Mouse (Mus musculus) layer of hippocampus, postnatal 25 days (tissue): ENCODE measurements around the gene Agxt. TPM values are rescaled to one million over a fixed set of nuclear protein-coding genes. Genes with fewer than 3 reads are reported as not detected.

Experiments used
- DNase-seq, 2 experiments: peaks; one replicate each; pipeline ENCODE4 v3.0.0; 2022; ENCODE audit warnings: mixed read lengths in 2 of 2, low spot score in 1 of 2; ENCODE audit errors: extremely low spot score in 1 of 2
- total RNA-seq, 2 experiments: library from RNA; stranded (reverse); gene quantifications; 2 replicates each; pipeline ENCODE4 v1.2.3; 2021

The Agxt gene
- total RNA-seq, 2 experiments from 2014 or later, result not detected

DNA sequence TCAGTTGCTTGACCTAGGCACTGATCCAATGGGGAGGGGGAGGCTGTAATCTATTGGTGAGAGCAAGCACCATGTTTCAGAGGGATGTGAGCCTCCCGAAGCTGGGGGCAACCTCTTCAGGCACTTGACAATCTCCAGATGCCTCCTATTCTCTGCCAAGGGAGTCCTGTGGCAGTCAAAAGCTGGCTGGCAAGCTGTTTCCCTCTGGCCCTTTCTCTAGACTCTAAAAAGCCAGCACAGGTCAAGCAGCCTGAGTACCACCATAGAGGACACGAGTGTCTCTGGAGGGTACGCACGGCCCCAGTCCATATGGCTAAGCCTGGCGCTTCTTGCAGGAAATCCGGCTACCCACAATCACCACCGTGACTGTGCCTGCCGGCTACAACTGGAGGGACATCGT is 9.1 kb downstream of the Agxt start:
- DNase-seq, result no peak

DNA sequence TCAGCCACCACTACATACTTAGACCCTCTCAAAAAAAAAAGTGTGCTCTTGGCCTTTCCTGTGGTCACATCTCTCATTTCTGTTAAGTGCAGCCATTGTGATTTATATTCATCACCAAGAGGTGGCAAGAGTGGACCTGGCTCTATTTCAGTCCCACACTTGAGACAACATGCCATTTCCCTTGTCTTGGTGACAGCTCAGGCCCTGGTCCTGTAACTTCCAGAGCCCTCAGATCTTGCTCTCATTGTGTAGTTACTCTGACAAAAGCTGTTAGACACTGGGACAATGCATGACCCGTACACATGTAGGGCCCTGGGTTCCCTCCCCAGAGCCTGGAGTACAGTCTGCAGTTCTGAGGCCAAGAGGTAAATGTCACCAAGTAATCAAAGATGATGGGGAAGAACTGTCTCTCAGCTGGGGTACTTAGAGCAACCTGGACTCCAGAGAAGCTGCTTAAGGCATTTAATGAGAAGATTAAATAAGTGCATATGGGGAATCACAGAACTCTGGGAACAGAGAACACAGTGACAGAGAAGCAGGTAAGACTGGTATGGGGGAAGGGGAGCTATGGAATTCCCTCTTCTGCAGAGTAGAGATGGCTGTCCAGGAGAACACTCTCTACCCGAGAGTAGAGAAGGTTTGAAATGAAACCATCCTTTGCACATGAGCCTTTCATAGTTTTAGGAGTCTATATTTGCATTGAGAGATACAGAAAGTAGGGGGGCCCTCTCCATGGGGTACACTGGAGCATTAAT is 16.0 kb downstream of the Agxt start:
- DNase-seq, result no peak

DNA sequence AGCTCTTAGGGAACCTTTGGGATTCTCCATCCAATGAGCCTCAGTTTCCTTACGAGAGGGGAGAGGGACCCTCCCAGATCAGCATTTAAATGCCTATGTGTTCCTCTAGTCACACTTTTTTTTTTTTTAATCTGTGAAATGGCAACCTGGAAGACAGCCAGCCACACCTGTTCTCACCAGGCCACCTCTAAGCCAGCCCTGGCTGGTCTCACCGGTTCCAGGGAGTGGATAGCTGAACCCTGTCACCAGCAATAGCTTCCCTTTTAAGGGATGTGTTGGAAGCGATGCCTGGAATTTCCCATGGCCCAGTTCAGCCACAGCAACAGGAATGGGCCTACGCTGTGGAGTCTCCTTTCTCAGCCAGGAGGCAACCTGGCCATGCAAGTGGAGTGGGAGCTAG is 22.5 kb downstream of the Agxt start:
- no peak for DNase-seq

DNA sequence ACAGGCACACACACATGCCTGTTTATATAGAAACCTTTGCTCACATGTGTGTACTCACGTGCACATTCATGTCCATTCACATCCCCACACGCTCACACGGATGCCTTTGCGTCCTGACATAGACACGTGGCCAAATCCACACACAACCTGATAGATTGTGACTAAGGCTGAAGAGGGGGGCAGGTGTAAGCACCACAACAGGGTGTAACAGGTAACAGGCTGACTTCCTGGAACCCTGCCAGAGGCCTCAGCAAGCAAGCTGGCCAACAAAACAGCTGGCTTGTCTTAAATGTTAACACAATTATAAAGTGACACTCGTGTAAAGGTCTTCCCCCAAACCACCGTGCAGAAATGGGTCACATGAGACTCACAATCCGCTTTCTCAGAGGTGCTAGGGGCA is 23.9 kb downstream of the Agxt start:
- DNase-seq, result no peak

DNA sequence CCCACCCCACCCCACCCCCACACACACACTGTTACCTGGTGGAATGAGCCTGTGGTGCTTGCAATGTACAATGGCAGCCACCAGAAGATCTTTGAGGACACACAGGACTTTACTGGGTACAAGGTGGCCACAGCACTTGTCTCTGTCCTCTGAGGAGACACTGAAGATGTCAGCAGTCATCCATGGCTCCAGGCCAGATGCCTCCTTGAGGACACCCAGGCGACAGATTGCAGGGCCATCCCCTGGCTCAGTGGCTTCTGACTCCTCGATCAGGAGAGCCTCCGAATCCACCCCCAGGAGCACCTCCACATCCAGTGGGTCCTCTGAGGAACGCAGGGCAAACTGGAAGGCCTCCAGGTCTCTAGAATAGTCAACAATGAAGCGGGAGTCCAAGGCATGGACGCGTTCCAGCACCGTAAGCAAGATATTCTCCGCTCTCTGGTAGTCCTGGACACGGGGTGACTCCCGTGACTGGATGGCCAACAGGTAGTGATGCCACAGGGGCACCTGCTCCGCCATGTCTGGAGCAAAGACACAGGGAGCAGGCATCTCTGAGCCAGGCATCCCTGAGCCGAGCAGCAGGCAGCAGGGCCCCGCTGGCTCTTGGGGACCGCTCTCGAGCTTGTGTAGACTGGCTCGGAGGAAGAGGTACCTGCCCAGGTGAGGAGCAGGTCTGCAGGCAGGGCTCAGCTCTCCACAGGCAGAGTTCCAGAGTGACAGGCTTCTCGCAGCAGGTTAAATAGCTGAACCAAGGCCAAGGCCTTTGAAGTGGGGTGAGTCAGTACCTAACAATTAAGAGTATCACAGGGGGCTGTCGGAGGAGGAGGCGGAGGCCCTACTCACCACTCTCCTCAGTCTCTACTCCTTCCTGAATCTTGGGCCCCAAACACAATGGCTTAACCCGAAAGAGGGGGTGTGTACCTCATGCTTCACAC is 24.8 kb downstream of the Agxt start:
- no peak for DNase-seq

DNA sequence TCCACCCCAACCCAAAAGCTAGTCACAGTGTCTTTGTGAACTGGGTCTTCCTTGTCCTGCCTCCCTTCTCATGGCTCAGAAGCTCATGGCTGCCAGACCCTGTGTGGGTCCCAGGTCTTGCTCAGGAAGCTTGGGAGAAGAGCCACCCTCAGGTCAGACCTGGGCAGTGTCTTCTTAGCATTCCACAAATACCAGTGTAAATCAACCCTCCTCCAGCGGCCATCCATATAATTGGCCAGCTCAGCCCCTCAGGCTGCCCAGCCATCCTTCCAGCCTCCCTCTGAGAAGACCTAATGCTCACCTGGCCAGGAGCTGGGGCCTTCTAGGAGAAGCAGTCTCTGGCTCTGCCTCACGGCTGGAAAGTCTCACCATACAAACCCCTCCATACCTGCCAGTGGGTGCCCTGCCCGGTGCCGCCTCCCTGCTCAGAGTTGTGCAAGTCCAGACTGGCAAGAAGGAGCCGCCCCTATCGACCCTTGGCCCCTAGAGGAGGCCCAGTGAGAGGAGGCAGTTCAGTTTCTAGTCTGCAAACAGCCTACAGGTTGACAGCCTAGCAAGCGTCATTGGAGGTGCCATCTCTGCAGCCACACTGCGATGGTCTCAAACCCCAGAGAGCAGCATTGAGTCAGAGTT is 25.6 kb downstream of the Agxt start, which contains the start of gene 2310007B03Rik:
Gene 2310007B03Rik, minus strand, starts transcription at position 448 of the 633 bp plus-strand sequence.
- no peak for DNase-seq

DNA sequence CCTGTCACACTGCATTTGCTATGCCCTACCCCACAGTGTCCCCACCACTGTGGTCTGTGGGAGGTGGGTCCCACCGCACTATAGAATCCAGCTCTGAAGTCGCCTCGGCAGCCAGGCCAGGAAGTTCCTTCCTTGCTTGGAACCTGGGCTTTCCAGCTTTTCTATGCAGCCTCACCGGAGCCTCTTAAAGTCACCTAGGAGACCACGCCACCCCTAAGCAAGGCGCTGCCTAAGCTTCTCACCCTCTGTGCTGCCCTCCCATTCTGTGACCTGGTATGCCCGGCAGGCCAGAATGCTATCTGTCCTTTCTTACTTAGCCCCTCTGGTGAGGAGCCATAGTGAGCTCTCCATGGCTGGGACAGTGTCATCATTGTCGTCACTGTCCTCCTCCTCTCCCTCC is 26.3 kb downstream of the Agxt start:
- DNase-seq, result no peak

DNA sequence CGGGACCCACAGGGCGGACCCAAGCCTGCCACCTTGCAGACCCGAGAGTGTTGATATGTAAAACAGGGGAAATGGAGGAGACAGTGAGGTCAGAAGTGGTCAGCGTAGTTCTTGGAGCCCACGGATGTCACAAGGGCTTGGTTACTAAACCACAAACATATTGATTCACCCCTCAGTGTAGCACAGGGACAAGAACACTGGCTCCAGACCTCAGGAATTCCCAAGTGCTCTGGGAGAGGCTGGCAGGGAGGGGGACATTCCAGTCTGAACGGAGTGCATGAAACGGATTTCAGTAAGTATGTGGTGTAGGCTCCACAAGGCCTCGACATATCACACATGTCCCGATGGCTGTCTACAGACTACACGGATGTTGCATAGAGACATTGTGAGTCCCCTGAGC is 26.9 kb downstream of the Agxt start:
- no peak for DNase-seq

DNA sequence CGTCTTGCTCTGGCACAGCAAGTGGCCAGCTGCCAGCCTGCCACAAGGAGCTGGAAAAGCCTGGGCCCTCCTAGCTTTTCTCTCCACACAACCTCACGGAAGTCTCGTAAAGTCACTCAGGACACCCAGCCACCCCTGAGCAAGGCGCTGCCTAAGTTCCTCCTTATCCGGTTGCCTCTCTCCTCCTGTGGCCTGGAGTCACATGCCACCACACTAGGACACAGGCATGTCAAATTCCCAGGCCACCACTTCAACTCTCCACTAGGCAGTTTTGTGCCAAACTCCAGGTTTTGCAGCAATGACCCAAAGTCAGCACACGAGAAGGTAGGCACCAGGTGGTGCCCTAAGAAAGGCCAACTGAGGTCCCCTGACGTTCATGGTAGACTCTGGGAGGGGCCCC is 27.5 kb downstream of the Agxt start:
- no peak for DNase-seq

DNA sequence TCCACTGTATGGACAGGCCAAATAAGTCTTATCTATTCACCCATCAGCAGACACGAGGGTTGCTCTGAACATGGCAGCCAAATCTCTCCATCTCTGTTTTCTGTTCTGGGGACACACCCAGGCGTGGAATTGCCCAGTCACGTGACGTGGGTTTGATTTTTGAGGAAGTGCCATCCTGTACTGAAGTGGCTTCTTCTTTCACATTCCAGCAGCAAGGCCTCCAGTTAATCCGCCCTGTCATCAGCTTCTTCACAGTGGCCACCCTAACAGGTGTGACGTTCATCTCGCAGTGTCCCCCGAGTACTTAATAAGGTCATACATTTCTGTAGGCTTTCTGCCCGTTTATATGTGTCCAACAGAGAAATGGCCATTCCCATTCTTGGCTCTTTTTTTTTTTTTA is 30.4 kb downstream of the Agxt start:
- DNase-seq, result no peak

DNA sequence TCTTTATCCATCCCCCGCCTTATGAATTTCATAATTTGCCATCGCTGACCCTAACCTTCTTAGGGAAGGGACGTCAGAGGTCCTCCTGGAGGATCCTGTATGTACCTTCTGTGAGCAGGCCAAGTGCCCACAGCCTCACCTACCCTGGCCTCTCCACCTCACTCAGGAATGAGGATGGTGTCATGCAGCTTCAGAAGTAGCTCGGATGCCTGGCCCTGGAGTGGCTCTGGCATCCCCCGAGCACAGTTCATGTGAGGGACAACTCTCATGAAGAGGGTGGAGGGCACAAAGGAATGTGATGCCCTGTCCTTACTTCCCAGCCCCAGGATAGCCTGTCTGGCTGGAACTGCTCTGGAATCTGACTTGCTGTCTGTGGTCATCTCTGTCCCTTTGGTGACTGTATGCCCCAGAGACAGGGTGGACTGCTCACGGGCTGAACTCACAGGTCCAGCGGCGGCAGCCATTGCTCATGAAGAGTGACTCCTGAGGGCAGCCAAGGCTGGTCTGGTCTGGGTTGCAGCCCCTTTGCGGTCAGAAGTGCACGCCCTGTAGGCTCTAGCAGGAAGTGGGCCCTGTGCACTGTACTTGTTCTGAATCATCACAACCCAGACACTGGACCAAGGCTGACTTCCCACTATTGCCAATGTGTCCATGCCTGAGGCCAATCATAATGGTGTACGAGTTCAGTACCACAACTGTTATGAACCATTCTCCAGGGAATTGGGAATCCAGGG is 31.5 kb downstream of the Agxt start:
- no peak for DNase-seq

DNA sequence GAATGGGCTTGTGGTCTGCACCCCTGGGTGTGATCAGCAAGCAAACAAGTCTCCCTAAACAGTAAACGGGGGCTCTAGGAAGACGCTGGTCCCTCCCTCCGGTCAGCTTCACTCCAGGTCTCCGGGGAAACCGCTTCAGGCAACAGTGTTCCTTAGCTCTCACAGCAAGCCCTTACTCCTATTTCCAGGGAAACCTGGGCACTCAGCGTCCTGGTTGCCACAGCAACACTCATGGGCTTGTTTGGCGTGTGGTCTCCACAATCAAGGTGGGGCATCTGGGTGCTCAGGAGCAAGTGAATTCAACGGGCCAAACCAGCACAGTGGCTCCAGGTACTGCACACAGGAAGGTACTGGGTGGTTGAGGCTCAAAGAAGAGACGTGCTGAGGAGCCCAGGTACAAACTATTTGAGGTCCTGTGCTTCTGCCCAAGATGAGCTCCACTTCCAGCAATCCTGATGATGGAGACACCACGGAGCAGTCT is 33.3 kb downstream of the Agxt start, which contains the start of gene Crocc2:
Gene Crocc2, plus strand, starts transcription at position 431 of the 481 bp plus-strand sequence.
- no peak for DNase-seq

DNA sequence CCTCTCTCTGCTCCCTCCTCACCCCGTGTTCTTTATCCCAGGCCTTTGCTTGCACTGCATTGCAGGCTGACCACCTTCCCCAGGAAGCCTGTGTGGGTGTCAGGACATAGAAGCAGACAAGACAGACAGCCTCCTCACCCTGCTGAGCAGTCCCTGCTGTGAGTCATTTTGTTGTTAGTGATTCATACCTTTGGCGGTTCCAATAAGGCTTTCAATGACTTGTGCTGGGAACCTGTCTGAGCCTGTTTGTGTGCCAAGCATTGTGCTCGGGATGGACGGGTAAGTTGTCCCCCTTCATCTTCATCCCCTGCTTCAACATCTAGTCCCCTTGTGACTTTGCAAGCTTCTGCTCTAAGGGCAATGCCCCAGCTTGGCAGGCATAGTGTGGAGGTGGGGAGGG is 38.6 kb downstream of the Agxt start:
- no peak for DNase-seq

DNA sequence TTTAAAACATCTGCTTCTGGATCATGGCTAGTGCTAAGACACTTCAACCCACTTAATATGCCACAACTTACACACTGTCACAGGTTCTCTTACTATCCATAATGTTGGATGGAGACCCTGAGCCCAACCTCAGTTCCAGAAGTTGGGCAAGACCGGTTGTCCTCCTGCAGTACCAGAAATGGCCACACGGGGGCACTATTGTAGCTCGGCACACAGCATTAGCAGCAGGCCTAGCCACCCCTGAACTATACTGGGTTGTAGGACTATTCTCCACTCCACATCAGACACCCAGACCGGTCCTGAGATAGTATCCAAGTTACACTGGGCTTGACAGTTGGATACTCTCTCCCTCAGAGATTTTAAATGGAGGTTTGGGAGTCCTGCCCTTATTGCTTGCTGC is 39.4 kb downstream of the Agxt start:
- DNase-seq, result peak; percentile 81 to 96

DNA sequence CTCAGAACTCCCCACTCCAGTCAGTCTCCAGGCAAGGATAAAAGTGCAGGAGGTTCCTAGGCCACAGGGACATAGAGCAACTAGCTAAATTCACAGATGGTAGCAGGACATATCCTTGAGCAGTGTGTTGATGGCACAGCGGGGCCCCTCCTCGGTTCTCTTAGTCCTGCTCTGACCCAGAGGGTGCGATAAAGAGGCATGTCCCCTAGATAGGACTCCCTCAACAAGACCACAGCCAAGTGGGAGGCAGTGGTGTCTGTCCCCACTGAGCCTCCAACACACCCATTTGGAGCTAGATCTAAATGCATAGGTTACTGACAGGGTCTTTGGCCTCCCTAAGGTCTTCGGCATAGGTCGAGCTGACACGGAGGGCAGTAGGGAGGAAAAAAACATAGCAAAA is 40.8 kb downstream of the Agxt start:
- no peak for DNase-seq

DNA sequence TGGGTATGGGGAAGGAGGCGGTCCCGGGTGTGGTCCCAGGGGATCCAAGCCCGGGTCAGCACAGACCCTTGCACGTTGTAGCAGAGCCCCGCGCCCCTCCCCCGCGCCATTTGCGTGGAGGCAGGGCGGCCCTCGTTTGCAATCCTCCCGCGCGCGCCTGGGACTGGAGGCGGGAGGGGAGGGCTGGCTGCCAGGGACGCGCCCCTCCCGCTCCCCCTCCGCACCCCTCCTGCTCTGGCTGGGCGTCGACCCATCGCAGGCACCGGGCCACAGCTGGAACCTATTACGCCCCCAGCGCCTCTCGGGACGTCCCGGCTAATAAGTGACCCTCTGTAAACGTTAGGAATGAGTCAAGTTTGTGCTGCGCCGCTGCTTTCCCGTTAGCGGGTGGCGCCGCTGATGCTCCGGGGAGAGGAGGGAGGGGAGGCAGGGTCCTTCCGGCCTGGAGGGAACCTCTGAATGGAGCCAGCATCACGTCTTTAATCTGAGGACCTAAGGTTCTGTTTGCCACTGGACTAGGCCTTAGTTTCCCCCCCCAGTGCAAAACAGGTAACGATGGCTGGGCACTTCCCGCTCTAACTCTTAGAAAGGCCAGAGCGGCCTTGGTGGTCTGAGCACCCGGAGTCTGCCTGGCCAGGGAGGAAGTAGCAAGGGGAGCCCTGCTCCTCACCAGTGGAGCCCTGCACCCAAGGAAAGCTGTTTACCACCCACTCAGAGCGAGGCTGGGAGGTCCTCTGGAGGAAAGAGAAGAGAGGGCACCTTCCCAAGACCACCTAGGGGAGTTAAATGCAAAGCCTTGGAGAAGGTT is 41.7 kb downstream of the Agxt start:
- DNase-seq, result peak; percentile 30 to 44

DNA sequence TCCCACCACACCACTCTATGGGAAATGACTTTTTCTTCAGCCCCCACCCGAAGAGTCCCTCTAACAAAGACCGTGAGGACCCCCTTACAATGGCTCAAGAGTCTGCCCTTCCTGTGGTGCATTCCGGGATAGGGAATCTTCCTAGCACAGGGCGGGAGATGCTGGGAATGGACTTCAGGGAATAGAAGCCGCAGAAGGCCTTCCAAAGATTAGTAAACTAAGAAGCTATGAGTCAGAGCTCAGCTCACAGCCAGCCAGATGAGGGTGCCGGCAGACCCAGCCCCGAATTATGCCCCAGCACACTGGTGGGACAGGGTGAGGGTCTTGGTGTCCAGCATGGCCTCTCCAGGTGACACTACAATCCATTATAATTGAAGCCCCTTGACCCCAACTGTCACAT is 47.2 kb downstream of the Agxt start:
- no peak for DNase-seq

DNA sequence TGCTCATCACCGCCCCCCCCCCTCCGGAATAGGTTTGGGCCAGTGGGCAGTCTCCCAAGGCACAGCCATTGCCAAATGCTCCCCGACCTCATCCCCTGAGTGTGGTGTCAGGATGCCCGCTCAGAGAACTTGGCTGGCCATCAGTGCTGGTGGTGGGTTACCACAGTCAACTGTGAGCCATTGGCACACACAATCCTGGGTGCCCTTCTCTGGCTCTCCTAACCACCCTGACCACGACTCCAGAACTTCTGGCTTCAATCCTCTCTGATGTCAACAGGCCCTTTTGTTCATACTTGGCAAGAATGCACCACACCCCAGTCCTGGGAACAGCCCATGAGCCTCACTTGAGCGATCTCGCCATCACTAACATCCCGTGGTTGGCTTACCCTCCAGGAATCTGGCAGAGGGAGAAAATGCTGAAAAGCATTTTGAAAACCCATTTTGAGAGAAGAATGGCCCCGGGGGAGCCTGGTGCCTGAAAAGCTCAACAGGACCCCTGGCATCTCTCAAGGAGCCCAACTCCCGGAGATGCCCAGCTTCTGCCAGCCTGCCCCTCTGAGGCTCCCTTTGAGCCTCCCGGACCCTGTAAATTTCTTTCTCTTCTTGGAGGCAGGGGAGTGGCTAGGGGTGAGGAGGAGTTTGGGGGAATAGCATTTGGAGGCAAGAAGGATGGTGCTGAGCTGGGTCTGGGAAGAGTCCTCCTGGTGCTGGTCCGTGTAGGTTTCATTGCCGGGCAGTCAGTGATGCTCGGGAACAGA is 49.2 kb downstream of the Agxt start:
- DNase-seq, result no peak
